Mouse (Mus musculus) stomach, postnatal 0 days (tissue): ENCODE results near the gene Zp2.

Source experiments
- CTCF ChIP-seq: IDR thresholded peaks from 2 replicates; pipeline ENCODE4 v1.5.1; 2016; ENCODE audit warnings: antibody characterized with exemption, low read depth, mild to moderate bottlenecking, moderate library complexity
- EP300 ChIP-seq: optimal IDR thresholded peaks from 2 replicates; pipeline ENCODE3; 2016; ENCODE audit warnings: antibody characterized with exemption

DNA sequence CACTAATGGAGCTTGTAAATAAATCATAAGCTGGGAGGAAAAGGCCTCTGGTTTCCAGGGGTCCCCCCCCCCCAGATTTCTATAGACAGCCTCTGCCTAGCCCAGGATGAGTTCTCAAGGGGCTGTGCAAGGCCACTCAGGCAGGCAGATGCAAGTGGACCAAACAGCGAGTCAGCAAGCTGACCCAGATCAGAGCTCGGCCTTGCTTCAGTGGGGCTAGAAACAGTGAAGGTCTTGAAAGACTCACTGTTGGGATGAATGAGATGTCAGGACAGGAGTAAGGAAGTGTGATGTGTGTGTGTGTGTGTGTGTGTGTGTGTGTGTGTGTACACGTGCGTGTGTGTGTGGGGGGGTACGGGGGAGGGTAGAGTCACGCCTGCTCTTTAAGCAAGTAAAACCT lies 47.7 kb upstream of the Zp2 start:
- no peak for TF ChIP-seq EP300
- TF ChIP-seq CTCF, result no peak
